In the genomic region with DNA sequence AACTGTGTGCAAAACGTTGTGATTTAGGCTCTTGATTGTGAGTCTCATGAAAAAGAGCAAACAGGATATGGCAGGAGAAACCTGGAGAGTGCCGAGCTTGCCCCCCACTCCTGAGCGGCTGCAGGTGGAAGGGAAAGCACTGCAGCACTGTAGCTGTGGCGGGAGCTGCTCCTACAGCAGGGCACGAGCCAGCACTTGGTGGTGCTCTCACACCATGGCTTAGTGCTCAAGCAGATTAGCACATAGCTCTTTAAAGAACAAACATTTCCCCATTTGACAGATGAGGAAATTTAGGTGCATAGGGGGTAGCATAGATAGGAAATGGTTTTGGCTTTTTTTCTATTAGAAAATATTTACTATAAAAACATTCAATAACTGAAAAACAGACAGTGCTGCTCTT, we compare ENCODE assay signal across 20 mouse cellular contexts. TPM values are rescaled to one million over a fixed set of nuclear protein-coding genes. Genes with fewer than 3 reads are reported as not detected.
A peak's percentile ranks its signal among the peaks of the same experiment; 100 is the strongest.
DNase-seq lines count a peak whose midpoint lies in the region; ATAC-seq and TF ChIP-seq lines count a peak whose summit lies in the region.
"Had no signal": no experiment of that assay in that cellular context is flagged by ENCODE, and none has a peak within 500 bp of the region (broad histone marks: within the 10 kb centered on the region; RNA-seq: fewer than 3 reads in every experiment).

No protein-coding gene starts in this region.

- DNase-seq in layer of hippocampus, adult 2 months (ENCODE audit: low spot score in 2 of 2), result no peak
- DNase-seq in layer of hippocampus, adult 18-20 months (ENCODE audit: low spot score in 2 of 2), result no peak
- peak; percentile 63 for DNase-seq in CD4-positive, CD25-positive, alpha-beta regulatory T cell, adult 2 months (ENCODE audit: low read depth, low spot score)
- DNase-seq in cerebellum, adult 9-11 months, result no peak
- DNase-seq in urinary bladder, postnatal 25 days (ENCODE audit: low spot score), result no peak
- DNase-seq: adrenal gland, postnatal 14 days; cerebellum, adult 2 months; gastrocnemius, postnatal 10 days; heart, adult 2 months; kidney, postnatal 4 days; thymus, adult 2 months had no signal

- no peak overlapping the region for H3K27ac ChIP-seq in layer of hippocampus, adult 2 months
- H3K27ac ChIP-seq: forebrain, embryonic 13.5 days; heart, adult 2 months; kidney, embryonic 15.5 days; neural tube, embryonic 12.5 days; stomach, embryonic 15.5 days had no signal

- H3K4me3 ChIP-seq in layer of hippocampus, adult 2 months, result no peak overlapping the region
- H3K4me3 ChIP-seq: forebrain, embryonic 13.5 days; heart, adult 2 months; kidney, embryonic 15.5 days; neural tube, embryonic 12.5 days; stomach, embryonic 15.5 days had no signal

- ATAC-seq in CD4-positive, CD25-positive, alpha-beta regulatory T cell, adult 4 months, result peak; percentile 47
- ATAC-seq in megakaryocyte, adult 5-6 weeks (ENCODE audit: poor library complexity, severe bottlenecking), result peak; percentile 53
- ATAC-seq: activated CD4-positive, CD25-positive, alpha-beta regulatory T cell, adult 4 months; forebrain, embryonic 13.5 days; inflammation-experienced regulatory T-cells, adult 6 months had no signal

- TF ChIP-seq CTCF in layer of hippocampus, adult 2 months (conservative IDR thresholded peaks at IDR 0.05), result peak; percentile 40

RNA-seq across cellular contexts. Expression of gene Gpr83, which starts 28.0 kb away (rescaled TPM):
- 10 to 100 TPM; 12.7 to 12.9 TPM for total RNA-seq in layer of hippocampus, adult 2 months (2021)
- 10 to 100 TPM; 13.5 to 16.2 TPM for total RNA-seq in layer of hippocampus, adult 18-20 months (2021)
- polyA plus RNA-seq in CD4-positive, CD25-positive, alpha-beta regulatory T cell, adult 4 months (2017; shearing (Covaris generic)), result 100 to 1,000 TPM; 158 to 164 TPM
- not detected in 2 replicates for total RNA-seq in megakaryocyte, adult 5-6 weeks (2015)
- not detected in 2 replicates for total RNA-seq in megakaryocyte, adult 5-6 weeks (2017)
- total RNA-seq: adrenal gland, postnatal 14 days; heart, adult 2 months had no signal
- polyA plus RNA-seq: G1E had no signal

RNA-seq across cellular contexts. Expression of gene Ankrd49, which starts 47.4 kb away (rescaled TPM):
- total RNA-seq in layer of hippocampus, adult 2 months (2021), result 10 to 100 TPM; 13.6 to 17.0 TPM
- 10 to 100 TPM; 13.4 to 14.2 TPM for total RNA-seq in layer of hippocampus, adult 18-20 months (2021)
- polyA plus RNA-seq in CD4-positive, CD25-positive, alpha-beta regulatory T cell, adult 4 months (2017; shearing (Covaris generic)), result 10 to 100 TPM; 27.4 to 37.3 TPM
- total RNA-seq in megakaryocyte, adult 5-6 weeks (2015), result 37.1 and 38.4 TPM in 2 replicates
- total RNA-seq in megakaryocyte, adult 5-6 weeks (2017), result 36.6 and 46.4 TPM in 2 replicates

RNA-seq across cellular contexts. Expression of gene Mre11a, which starts 47.6 kb away (rescaled TPM):
- 10 to 100 TPM in 1 of 2 experiments, 1 to 10 TPM in 1; 9.8 to 15.4 TPM for total RNA-seq in layer of hippocampus, adult 2 months (2021)
- 10 to 100 TPM; 10.9 to 14.0 TPM for total RNA-seq in layer of hippocampus, adult 18-20 months (2021)
- polyA plus RNA-seq in CD4-positive, CD25-positive, alpha-beta regulatory T cell, adult 4 months (2017; shearing (Covaris generic)), result 10 to 100 TPM; 24.0 to 25.6 TPM
- total RNA-seq in megakaryocyte, adult 5-6 weeks (2015), result 15.1 and 19.1 TPM in 2 replicates
- total RNA-seq in megakaryocyte, adult 5-6 weeks (2017), result 42.1 and 49.5 TPM in 2 replicates

Comparison
In these comparisons a context has a peak if more than half of its experiments do, and no peak if none do; other contexts are left out.
1. RNA of gene Gpr83, which starts 28.0 kb away (total RNA-seq): 13.5 to 16.2 TPM in layer of hippocampus, adult 18-20 months and 12.7 to 12.9 TPM in layer of hippocampus, adult 2 months; not detected in megakaryocyte, adult 5-6 weeks; every median in the first group is over 10 times any median in the second.